Mouse (Mus musculus) c-Kit-positive CD71-positive TER-119-negative erythroid progenitor cells, embryonic 14.5 days (primary cell): Measurements from ENCODE around the gene Gm20838.
"Not testable (repeated sequence)": the region's sequence is repeated elsewhere in the genome, so short reads cannot be mapped to it uniquely, and the experiment has no call there.

Source experiments
- DNase-seq: peaks from one replicate; pipeline ENCODE4 v3.0.0-alpha.2; 2013; ENCODE audit warnings: low read depth

Gene Gm20838

GRCm38 (mm10) chrY:33543064-33543463, at the start of gene Gm20838:
Gene Gm20838 (minus strand): TSS chrY:33543164.
- DNase-seq = not testable (repeated sequence)
